In genomic region chr4:31698506-31698782, GRCm38 (mm10) we compare ENCODE assay signal across 32 mouse cellular contexts.
DNase-seq lines count a peak whose midpoint lies in the region; ATAC-seq and TF ChIP-seq lines count a peak whose summit lies in the region.
"Had no signal": no experiment of that assay in that cellular context is flagged by ENCODE, and none has a peak within 500 bp of the region (broad histone marks: within the 10 kb centered on the region; RNA-seq: fewer than 3 reads in every experiment).

No protein-coding gene starts in this region.

- no peaks in the 10 kb centered on the region for H3K9me3 ChIP-seq in intestine, embryonic 14.5 days (ENCODE audit: control insufficient read depth, low read length)
- no peaks in the 10 kb centered on the region for H3K9me3 ChIP-seq in intestine, postnatal 0 days (ENCODE audit: control insufficient read depth)
- H3K9me3 ChIP-seq in intestine, embryonic 16.5 days (ENCODE audit: control insufficient read depth, low read length) = no peaks in the 10 kb centered on the region
- H3K9me3 ChIP-seq: embryonic facial prominence, embryonic 12.5 days; limb, embryonic 15.5 days; liver, embryonic 13.5 days had no signal

- TF ChIP-seq POLR2A in kidney, adult 2 months (IDR thresholded peaks at IDR 0.05; ENCODE audit: low read depth, low read length) = no peak

- 0 out of 2 replicates have a peak overlapping the region, but pooled peaks have one; percentile 29 for H3K27ac ChIP-seq in intestine, embryonic 14.5 days (ENCODE audit: low read depth)
- no peak overlapping the region for H3K27ac ChIP-seq in intestine, postnatal 0 days (ENCODE audit: low read depth, low read length)
- H3K27ac ChIP-seq in kidney, adult 2 months (ENCODE audit: insufficient read depth, low read depth, low read length) = no peak overlapping the region
- H3K27ac ChIP-seq in intestine, embryonic 16.5 days (ENCODE audit: low read length) = no peak overlapping the region
- H3K27ac ChIP-seq: embryonic facial prominence, embryonic 12.5 days; gastrocnemius, adult 2 months; hindbrain, embryonic 14.5 days; limb, embryonic 15.5 days; liver, embryonic 13.5 days had no signal

- H3K4me2 ChIP-seq in intestine, embryonic 14.5 days (ENCODE audit: low read length) = no peak overlapping the region
- H3K4me2 ChIP-seq in intestine, postnatal 0 days (replicated peaks; ENCODE audit: low read depth) = no peak overlapping the region
- H3K4me2 ChIP-seq in intestine, embryonic 16.5 days (ENCODE audit: low read depth, low read length) = no peak overlapping the region
- H3K4me2 ChIP-seq: embryonic facial prominence, embryonic 12.5 days; heart, embryonic 11.5 days; hindbrain, embryonic 14.5 days; limb, embryonic 15.5 days; liver, embryonic 13.5 days had no signal

- 24% methylated on average over 4 of the region's 4 CpGs for WGBS in intestine, embryonic 14.5 days
- WGBS in intestine, postnatal 0 days = 58% methylated on average over 4 of the region's 4 CpGs
- 50% methylated on average over 4 of the region's 4 CpGs for WGBS in kidney, adult 2 months
- WGBS in intestine, embryonic 16.5 days = 34% methylated on average over 4 of the region's 4 CpGs

- DNase-seq in intestine, embryonic 14.5 days (ENCODE audit: low spot score) = no peak
- peak; percentile 20 to 47 for DNase-seq in kidney, postnatal 4 days
- DNase-seq in kidney, adult 2 months = no peak
- no peak for DNase-seq in layer of hippocampus, adult 11-12 months (ENCODE audit: low spot score)
- DNase-seq in right cerebral cortex, adult 18-20 months = no peak
- DNase-seq: adrenal gland, postnatal 14 days; cerebellum, adult 11 months; cerebellum, adult 9-10 months; cerebellum, postnatal 36 days; gastrocnemius, adult 2 months; gastrocnemius, postnatal 36 days; heart, adult 18-20 months; heart, postnatal 36 days; kidney, postnatal 36 days; layer of hippocampus, adult 9-11 months; liver, embryonic 13.5 days; lung, adult 18-20 months; lung, postnatal 14 days; midbrain, embryonic 14.5 days; retina, postnatal 1 day; right cerebral cortex, postnatal 25 days; thymus, adult 18-20 months; thymus, postnatal 25 days had no signal

- H3K36me3 ChIP-seq in intestine, embryonic 14.5 days (ENCODE audit: control insufficient read depth, insufficient read depth, low read length) = no peaks in the 10 kb centered on the region
- H3K36me3 ChIP-seq in intestine, postnatal 0 days (ENCODE audit: control insufficient read depth, insufficient read depth) = no peaks in the 10 kb centered on the region
- H3K36me3 ChIP-seq in kidney, adult 2 months (ENCODE audit: control insufficient read depth, insufficient read depth, low read length) = no peaks in the 10 kb centered on the region
- H3K36me3 ChIP-seq in intestine, embryonic 16.5 days (ENCODE audit: control insufficient read depth, insufficient read depth, low read length) = no peaks in the 10 kb centered on the region
- H3K36me3 ChIP-seq: embryonic facial prominence, embryonic 12.5 days; limb, embryonic 15.5 days; liver, embryonic 13.5 days had no signal

- H3K9ac ChIP-seq in intestine, embryonic 14.5 days (ENCODE audit: low read length) = no peak overlapping the region
- H3K9ac ChIP-seq in intestine, postnatal 0 days (ENCODE audit: low read depth, low read length) = no peak overlapping the region
- H3K9ac ChIP-seq in intestine, embryonic 16.5 days (ENCODE audit: low read depth, low read length) = no peak overlapping the region
- H3K9ac ChIP-seq: embryonic facial prominence, embryonic 12.5 days; hindbrain, embryonic 14.5 days; limb, embryonic 15.5 days; liver, embryonic 13.5 days had no signal

- ATAC-seq in intestine, embryonic 14.5 days (replicated peaks; ENCODE audit: low FRiP score, low TSS enrichment, low read depth) = peak; percentile 47; the same call in 1 of the 2 replicates
- no peak for ATAC-seq in intestine, postnatal 0 days
- peak; percentile 23; the same call in 1 of the 2 replicates for ATAC-seq in intestine, embryonic 16.5 days
- ATAC-seq: forebrain, embryonic 16.5 days; Patski had no signal

- peaks cover 9% of the 10 kb centered on the region; the same call in 1 of the 2 replicates for H3K4me1 ChIP-seq in intestine, embryonic 14.5 days (replicated peaks; ENCODE audit: control insufficient read depth, insufficient read depth, low read length)
- no peaks in the 10 kb centered on the region for H3K4me1 ChIP-seq in intestine, postnatal 0 days (replicated peaks; ENCODE audit: control insufficient read depth, insufficient read depth, low read length)
- H3K4me1 ChIP-seq in kidney, adult 2 months (ENCODE audit: control insufficient read depth, insufficient read depth, low read length) = no peaks in the 10 kb centered on the region
- peaks cover 3% of the 10 kb centered on the region; the same call in 1 of the 2 replicates for H3K4me1 ChIP-seq in intestine, embryonic 16.5 days (ENCODE audit: control insufficient read depth, insufficient read depth, low read length)
- H3K4me1 ChIP-seq: embryonic facial prominence, embryonic 12.5 days; limb, embryonic 15.5 days; liver, embryonic 13.5 days had no signal

- H3K4me3 ChIP-seq in intestine, embryonic 14.5 days (ENCODE audit: low read depth, low read length) = no peak overlapping the region
- H3K4me3 ChIP-seq in intestine, postnatal 0 days (ENCODE audit: low read depth, low read length) = no peak overlapping the region
- H3K4me3 ChIP-seq in kidney, adult 2 months (ENCODE audit: insufficient read depth, low read depth, low read length) = no peak overlapping the region
- no peak overlapping the region for H3K4me3 ChIP-seq in intestine, embryonic 16.5 days (ENCODE audit: low read length)
- H3K4me3 ChIP-seq: embryonic facial prominence, embryonic 12.5 days; erythroblast, embryonic 14.5 days; gastrocnemius, adult 2 months; limb, embryonic 15.5 days; liver, embryonic 13.5 days had no signal

- no peaks in the 10 kb centered on the region for H3K27me3 ChIP-seq in intestine, embryonic 14.5 days (replicated peaks; ENCODE audit: control insufficient read depth, insufficient read depth, low read length)
- H3K27me3 ChIP-seq in intestine, postnatal 0 days (replicated peaks; ENCODE audit: control insufficient read depth, insufficient read depth, low read length) = no peaks in the 10 kb centered on the region
- H3K27me3 ChIP-seq in kidney, adult 2 months (replicated peaks; ENCODE audit: control insufficient read depth, insufficient read depth, low read length) = no peaks in the 10 kb centered on the region
- H3K27me3 ChIP-seq in intestine, embryonic 16.5 days (replicated peaks; ENCODE audit: control insufficient read depth, insufficient read depth, low read length) = no peaks in the 10 kb centered on the region
- H3K27me3 ChIP-seq: embryonic facial prominence, embryonic 12.5 days; limb, embryonic 15.5 days; liver, embryonic 13.5 days; Patski had no signal

- TF ChIP-seq CTCF in intestine, postnatal 0 days (IDR thresholded peaks at IDR 0.05; ENCODE audit: low read depth) = no peak
- no peak for TF ChIP-seq CTCF in kidney, adult 2 months (conservative IDR thresholded peaks at IDR 0.05; ENCODE audit: insufficient read depth, insufficient read length, low read depth, low read length)

Comparison
In these comparisons a context has a peak if more than half of its experiments do, and no peak if none do; other contexts are left out.
1. DNase-seq: peak in kidney, postnatal 4 days (2 of 2); none in intestine, embryonic 14.5 days (single experiment), kidney, adult 2 months (single experiment), layer of hippocampus, adult 11-12 months (single experiment) and right cerebral cortex, adult 18-20 months (single experiment).